Mouse (Mus musculus) thymus, adult 2 months (tissue): ENCODE data around the gene Slc1a5. TPM values are rescaled to one million over a fixed set of nuclear protein-coding genes. Genes with fewer than 3 reads are reported as not detected.

Source experiments
- DNase-seq: peaks from one replicate; pipeline ENCODE4 v3.0.0; 2021
- H3K27ac ChIP-seq: fragments of 200-500 bp; 2 replicates; pipeline ENCODE4 v1.5.1; 2012; ENCODE audit warnings: low read length, control low read depth; ENCODE audit not compliant: control insufficient read depth, insufficient read depth
- H3K27me3 ChIP-seq: fragments of 200-500 bp; 2 replicates; pipeline ENCODE4 v1.6.1; 2012; ENCODE audit warnings: mild to moderate bottlenecking, low read length, moderate library complexity, mixed read lengths; ENCODE audit not compliant: control insufficient read depth, insufficient read depth
- H3K36me3 ChIP-seq: fragments of 200-500 bp; 2 replicates; pipeline ENCODE4 v1.6.1; 2012; ENCODE audit warnings: mild to moderate bottlenecking, low read length, moderate library complexity; ENCODE audit not compliant: control insufficient read depth, insufficient read depth
- H3K4me1 ChIP-seq: fragments of 200-500 bp; replicated peaks from 2 replicates; pipeline ENCODE4 v1.6.1; 2012; ENCODE audit warnings: low read length; ENCODE audit not compliant: control insufficient read depth, insufficient read depth
- H3K4me3 ChIP-seq: fragments of 200-500 bp; 2 replicates; pipeline ENCODE4 v1.5.1; 2012; ENCODE audit warnings: mild to moderate bottlenecking, low read length, control low read depth, moderate library complexity; ENCODE audit not compliant: control insufficient read depth, insufficient read depth
- CTCF ChIP-seq: fragments of 200-500 bp; IDR thresholded peaks from 2 replicates; pipeline ENCODE4 v1.5.1; 2012; ENCODE audit warnings: mild to moderate bottlenecking, control low read depth, low read length, moderate library complexity, borderline replicate concordance; ENCODE audit not compliant: control insufficient read depth, poor library complexity, insufficient read depth; ENCODE audit errors: extremely low read depth
- POLR2A ChIP-seq: fragments of 200-500 bp; IDR thresholded peaks from 2 replicates; pipeline ENCODE4 v1.6.1; 2012; ENCODE audit warnings: mild to moderate bottlenecking, low read length, control low read depth, moderate library complexity; ENCODE audit not compliant: control insufficient read depth, poor library complexity, insufficient read depth; ENCODE audit errors: extremely low read depth
- WGBS: fragments of 180-500 bp; shearing (Covaris S2); methylation state at CpG from one replicate; pipeline ENCODE4 v1.1.7; 2018; 5-methylcytosine and 5-hydroxymethylcytosine counted together
- polyA plus RNA-seq: library from polyadenylated mRNA; depleted of rRNA; stranded (reverse); fragments of >200 nt; gene quantifications from 2 replicates; pipeline ENCODE4 v1.2.3, GENCODE M21; 2012

The Slc1a5 gene
- polyA plus RNA-seq, 1 experiment, result 254 TPM

DNA sequence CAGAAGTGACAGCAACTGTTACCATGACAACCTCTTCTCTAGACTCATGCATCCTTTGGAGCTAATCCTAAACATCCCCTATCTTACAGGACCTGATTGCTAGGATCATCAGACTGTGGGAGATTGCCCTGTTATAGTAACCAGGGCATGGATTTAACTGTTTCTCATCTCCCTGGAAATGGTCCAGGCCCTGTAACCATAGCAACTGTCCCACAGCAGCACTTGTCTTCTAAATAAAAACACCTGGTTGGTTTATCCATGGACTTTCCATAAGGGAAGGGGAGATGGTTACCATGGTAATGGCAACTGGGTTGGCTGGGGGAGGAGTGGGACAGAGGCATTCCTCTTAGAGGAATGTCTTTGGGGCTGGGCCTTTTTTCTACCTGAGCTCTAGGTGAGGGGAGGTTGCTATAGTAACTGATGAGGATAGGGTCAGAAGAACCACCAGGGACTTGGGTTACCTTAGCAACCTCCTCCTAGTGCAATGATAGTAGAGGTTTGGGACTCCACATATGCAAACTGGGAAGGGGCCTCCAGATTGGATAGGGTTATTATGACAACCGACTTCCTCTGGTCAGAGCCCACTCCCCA is 34.3 kb downstream of the Slc1a5 start, which contains the start of gene Strn4:
TSS of gene Strn4 (plus strand) at position 539 of the 591 bp plus-strand sequence.
- DNase-seq, result no peak
- no peak for TF ChIP-seq POLR2A
- TF ChIP-seq CTCF, result no peak
- H3K27ac ChIP-seq, result 0 out of 2 replicates have a peak within 1 kb of the TSS, but pooled peaks have one; percentile 20
- no peaks in the 10 kb centered on the region for H3K27me3 ChIP-seq
- peaks cover 7% of the 10 kb centered on the region for H3K36me3 ChIP-seq
- peak within 1 kb of the TSS; percentile 97 for H3K4me3 ChIP-seq
- H3K4me1 ChIP-seq, result peaks cover 14% of the 10 kb centered on the region
- whole genome bisulfite sequencing, result 25% methylated on average over 1 of the region's 1 CpGs

DNA sequence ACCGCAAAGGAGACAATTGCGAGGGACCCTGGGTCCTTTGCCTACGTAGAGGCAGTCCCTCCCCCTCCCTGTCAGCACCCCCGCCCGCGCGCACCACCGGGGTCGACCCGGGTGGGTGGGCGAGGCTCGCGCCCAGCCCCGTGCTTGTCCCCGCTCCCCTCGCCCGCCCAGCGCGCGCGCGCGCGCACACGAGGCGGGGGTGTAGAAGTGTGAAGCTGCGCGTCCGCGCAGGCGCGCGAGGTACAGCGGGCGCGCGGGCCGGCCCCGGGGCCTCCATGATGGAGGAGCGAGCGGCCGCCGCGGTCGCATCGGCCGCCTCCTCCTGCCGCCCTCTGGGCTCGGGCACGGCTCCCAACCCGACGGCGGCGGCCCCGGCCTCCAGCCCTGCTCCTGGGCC is 34.9 kb downstream of the Slc1a5 start:
- H3K4me3 ChIP-seq, result peak overlapping the region; percentile 97
- H3K27me3 ChIP-seq, result no peaks in the 10 kb centered on the region
- peak; percentile 85 for DNase-seq
- peaks cover 3% of the 10 kb centered on the region; the same call in 1 of the 2 replicates for H3K36me3 ChIP-seq
- H3K27ac ChIP-seq, result 0 out of 2 replicates have a peak overlapping the region, but pooled peaks have one; percentile 20
- 0 out of 2 replicates have a peak, but pooled peaks have one; percentile 56 for TF ChIP-seq CTCF
- TF ChIP-seq POLR2A, result peak; percentile 87
- peaks cover 17% of the 10 kb centered on the region for H3K4me1 ChIP-seq
- WGBS, result under 1% methylated on average over 51 of the region's 55 CpGs

DNA sequence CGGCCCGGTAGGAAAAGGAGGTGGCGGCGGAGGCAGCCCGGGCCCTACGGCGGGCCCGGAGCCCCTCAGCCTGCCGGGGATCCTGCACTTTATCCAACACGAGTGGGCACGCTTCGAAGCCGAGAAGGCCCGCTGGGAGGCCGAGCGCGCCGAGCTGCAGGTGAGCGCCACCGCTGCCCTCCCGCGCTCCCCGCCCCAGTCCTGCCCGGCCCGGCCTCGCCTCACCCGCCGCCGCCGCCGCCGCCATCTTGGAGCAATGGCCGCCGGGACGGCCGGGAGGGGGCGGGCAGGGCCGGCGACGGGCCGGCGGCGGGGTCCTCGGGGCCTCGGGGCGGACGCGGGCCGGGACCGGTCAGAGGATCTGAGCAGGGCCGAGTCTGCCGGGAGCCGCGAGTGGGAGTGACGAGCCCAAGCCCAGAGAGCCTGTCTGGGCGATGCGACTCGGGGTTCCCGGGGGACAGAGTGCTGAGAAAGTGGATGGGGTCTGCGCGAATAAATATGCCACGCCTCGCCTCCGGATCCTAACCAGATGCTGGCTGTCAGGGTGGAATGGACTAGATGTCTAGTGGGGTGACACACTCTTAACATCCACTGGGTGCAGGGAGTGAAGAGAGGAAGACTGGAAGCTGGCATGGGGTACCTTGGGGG is 35.5 kb downstream of the Slc1a5 start, which contains the start of gene Fkrp:
TSS of gene Fkrp (minus strand) at position 258 of the 648 bp plus-strand sequence.
- Histone ChIP-seq H3K27ac (0 out of 2 replicates have a peak within 1 kb of the TSS, but pooled peaks have one; percentile 20), H3K27me3 (no peaks in the 10 kb centered on the region), H3K4me3 (peak within 1 kb of the TSS; percentile 97), H3K4me1 (peaks cover 22% of the 10 kb centered on the region), H3K36me3 (no peaks in the 10 kb centered on the region)
- no peak; the same call in 1 of the 2 replicates for TF ChIP-seq POLR2A
- TF ChIP-seq CTCF, result peak; percentile 32; the same call in 1 of the 2 replicates
- DNase-seq, result peak; percentile 63
- WGBS, result under 1% methylated on average over 63 of the region's 64 CpGs

DNA sequence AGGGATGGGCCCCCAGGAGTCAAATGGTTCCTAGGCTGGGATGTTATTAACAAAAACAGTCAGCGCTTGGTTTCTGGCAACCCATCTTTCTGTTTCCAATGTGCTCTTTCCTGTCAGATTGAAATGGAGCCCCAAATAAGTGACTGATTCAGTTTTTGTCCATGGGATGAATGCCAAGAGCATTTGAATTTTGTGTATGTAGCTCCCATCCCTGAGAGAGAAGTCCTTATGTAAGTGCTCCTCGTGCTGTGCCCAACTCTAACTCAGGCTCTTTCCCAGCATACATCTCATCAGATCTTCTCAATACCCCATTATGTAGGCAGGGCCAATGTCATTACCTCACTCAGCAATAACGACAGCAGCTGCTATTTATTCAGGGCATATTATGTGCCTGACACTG is 36.6 kb downstream of the Slc1a5 start:
- Histone ChIP-seq H3K27me3 (no peaks in the 10 kb centered on the region), H3K27ac (no peak overlapping the region), H3K4me3 (no peak overlapping the region), H3K4me1 (peaks cover 26% of the 10 kb centered on the region), H3K36me3 (no peaks in the 10 kb centered on the region)
- 92% methylated on average over 3 of the region's 3 CpGs for WGBS
- TF ChIP-seq CTCF (no peak), POLR2A (no peak)
- no peak for DNase-seq

DNA sequence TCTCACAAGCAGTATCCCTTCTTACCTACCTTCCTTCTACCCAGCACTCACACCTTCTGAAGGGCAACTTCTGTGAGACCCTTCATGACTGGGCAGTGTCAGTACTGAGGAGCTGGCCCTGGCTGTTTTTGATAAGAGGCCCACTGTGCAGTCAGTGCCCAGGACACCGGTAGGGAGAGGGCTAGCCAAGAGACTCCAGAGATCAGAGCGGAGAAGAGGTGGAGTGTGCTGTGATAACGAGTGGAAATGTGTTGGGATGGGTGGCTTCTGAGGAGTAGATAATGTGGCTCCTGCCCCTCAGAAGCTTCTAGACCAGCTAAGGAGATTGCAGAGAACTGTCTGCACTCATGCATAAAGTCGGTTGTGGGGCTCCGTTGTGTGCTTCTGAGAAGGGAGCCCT is 38.7 kb downstream of the Slc1a5 start:
- Histone ChIP-seq H3K4me1 (peaks cover 26% of the 10 kb centered on the region), H3K27ac (no peak overlapping the region), H3K36me3 (peaks cover 13% of the 10 kb centered on the region; the same call in 1 of the 2 replicates), H3K27me3 (no peaks in the 10 kb centered on the region), H3K4me3 (no peak overlapping the region)
- no peak for TF ChIP-seq CTCF
- TF ChIP-seq POLR2A, result no peak
- 91% methylated on average over 5 of the region's 5 CpGs for WGBS
- no peak for DNase-seq

DNA sequence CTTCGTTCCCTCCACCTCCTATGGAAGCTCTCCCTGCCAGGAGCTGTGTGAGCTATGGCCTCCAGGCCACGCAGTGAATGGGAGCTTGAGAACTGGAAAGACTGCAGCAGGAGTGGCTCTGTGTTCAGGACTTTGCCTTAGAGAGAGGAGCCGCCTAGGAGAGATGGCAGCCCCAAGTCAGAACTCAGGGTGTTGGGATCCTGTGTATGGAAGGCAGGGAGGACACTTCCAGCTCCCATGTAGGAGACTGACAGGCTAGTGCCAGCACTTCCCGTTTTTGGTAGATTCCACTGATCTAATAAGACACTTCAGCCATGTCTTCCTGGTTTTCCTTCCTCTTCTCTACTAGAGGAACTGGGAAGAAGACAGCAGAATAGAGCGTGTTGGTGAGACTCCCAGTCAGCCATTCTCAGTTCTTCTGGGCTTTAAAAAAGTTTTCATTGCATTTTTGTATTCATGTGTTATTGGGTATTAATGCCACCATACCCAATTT is 39.2 kb downstream of the Slc1a5 start:
- Histone ChIP-seq H3K27ac (no peak overlapping the region), H3K36me3 (peaks cover 13% of the 10 kb centered on the region; the same call in 1 of the 2 replicates), H3K4me3 (no peak overlapping the region), H3K4me1 (peaks cover 26% of the 10 kb centered on the region), H3K27me3 (no peaks in the 10 kb centered on the region)
- no peak for TF ChIP-seq POLR2A
- no peak for TF ChIP-seq CTCF
- 83% methylated on average over 5 of the region's 5 CpGs for WGBS
- DNase-seq, result no peak

DNA sequence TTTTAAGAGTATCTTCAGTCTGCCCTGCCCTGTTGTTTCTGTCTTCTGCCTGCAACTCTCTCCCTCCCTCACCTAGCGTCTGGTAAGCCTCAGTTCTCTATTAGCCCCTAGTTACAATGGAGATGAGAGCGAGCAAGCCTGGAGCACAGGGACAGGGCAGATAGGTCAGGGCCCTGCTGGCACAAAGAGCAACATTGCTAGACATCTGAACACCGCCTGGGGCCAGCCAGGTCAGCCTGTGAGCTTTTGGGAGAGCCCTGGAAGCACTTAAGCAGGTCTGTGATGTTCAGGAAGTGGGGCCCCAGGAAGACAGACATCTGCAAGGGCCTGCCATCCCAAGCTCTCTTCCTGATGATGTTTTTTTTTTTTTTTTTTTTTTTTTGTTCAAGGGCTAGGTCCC is 40.0 kb downstream of the Slc1a5 start:
- TF ChIP-seq CTCF (no peak), POLR2A (no peak)
- H3K27ac ChIP-seq, result no peak overlapping the region
- H3K4me3 ChIP-seq, result no peak overlapping the region
- H3K27me3 ChIP-seq, result no peaks in the 10 kb centered on the region
- peaks cover 13% of the 10 kb centered on the region; the same call in 1 of the 2 replicates for H3K36me3 ChIP-seq
- peaks cover 28% of the 10 kb centered on the region for H3K4me1 ChIP-seq
- 84% methylated on average over 3 of the region's 3 CpGs for whole genome bisulfite sequencing
- no peak for DNase-seq
